Mouse (Mus musculus) urinary bladder, postnatal 4 days (tissue): ENCODE results near the gene Kcnmb3.

Experiments
- DNase-seq, 2 experiments: peaks; one replicate each; pipeline ENCODE4 v3.0.0; 2021 to 2022; ENCODE audit warnings: low spot score in 2 of 2

Gene Kcnmb3

DNA sequence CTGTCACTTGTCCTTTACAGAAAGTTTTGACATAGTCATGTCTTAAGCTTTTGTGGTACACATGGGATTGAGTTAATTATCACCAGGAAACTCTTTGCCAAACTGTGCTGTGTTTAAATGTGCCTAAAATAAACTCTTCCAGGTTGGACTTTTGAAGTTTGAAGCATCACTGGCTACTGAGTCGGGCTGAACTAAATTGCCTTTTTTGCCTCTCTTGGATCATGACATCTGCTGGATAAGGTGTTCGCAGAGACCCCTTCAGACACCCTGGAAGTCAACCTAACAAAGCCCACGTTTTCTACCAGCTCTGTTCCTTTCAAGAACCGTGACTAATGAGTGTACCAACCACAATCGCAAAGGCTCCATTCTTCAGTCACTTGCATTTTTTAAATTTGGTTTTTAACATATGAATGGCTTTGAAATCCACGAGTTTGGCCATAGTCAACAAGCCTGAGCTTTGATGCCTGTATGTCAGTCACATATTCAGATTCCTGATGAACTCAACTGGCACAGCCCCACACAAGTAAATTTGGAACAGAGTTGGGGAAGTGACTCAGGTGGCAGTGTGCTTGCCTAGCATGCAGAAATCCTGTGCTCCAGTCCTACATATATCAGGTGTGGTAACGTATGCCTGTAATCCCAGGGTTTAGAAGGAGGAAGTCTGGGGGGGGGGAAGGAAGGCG, 3.2 kb upstream of the Kcnmb3 start:
- no peak for DNase-seq

- DNase-seq = no peak
Measured at GRCm38 (mm10) chr3:32494387-32495087, 2.5 kb upstream of the Kcnmb3 start.

DNA sequence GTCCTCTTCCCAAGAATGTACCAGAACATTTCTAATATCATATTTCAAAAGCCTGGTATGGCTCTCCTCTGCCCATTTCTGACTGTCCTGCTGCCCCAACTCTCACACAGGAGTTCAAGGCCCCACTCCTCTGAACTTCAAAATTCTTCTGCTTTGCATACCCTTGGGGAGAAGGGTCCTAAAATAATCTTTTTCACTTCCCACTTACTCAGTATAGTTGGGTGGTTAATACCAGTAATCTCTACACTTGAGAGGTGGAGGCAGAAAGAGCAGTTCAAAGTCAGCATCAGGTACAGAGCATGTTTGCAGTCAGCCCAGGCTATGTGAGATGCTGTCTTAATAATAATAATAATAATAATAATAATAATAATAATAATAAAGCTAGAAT, 1.1 kb downstream of the Kcnmb3 start:
- DNase-seq = no peak

GRCm38 (mm10) chr3:32490076-32490927, 1.7 kb downstream of the Kcnmb3 start:
- DNase-seq = no peak

- DNase-seq = no peak
Measured at GRCm38 (mm10) chr3:32488172-32488571, 3.9 kb downstream of the Kcnmb3 start.

DNA sequence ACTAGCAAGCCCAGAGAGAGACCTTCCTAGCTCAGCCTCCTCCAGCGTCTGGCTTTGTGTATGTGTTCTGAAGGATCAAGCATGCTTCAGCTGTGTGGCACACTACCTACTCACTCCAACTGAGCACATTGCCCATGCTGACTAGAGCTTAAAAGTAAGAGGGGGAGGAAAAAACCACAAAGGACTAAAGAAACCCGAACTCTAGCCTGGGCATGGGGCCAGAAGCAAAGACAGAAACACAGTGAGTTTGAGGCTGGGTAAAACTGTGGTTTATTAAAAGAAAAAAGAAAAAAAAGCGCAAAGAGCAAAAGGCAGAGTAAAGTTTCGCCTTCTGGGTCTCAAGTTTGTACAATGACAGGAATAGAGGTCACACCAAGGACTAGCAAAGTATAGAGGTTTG, 5.5 kb downstream of the Kcnmb3 start:
- DNase-seq = no peak

GRCm38 (mm10) chr3:32483035-32483434, 9.0 kb downstream of the Kcnmb3 start:
- no peak for DNase-seq

DNA sequence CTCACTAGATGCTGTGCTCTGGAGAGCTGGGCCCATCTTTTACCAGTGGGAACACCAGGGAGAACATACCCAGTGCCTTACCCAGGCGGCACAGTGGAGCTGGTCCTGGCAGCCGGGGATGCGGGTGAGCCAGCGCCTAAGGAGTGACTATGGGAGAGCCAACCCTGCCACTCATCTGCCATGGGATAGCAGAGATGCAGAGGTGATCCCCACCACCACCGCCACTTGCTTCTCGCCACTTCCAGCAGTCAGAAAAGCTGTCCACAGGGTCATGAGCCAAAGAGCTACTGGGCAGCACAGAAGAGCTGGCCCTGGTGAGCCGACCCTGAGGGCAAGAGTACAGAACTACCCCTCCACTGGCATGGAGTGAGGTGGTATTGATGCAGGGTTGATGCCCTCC, 12.1 kb downstream of the Kcnmb3 start:
- DNase-seq = no peak

DNA sequence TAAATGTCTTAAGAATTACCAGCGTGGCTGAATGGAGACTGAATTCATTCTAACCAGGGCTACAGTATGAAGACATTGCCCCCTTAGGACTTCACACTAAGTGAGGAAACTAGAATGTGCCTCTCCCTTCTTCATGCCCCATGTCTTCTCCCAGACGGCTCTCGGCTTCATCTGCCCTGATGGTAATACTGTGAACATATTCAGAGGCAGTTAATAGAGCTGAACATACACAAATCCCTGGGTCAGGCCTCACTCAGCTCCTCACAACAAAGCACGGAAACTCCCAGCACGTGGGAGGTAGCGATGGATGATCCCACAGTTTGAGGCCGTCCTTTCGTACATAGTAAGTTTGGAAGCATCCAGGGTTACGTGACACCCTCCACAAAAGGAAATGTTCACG, 18.8 kb downstream of the Kcnmb3 start:
- DNase-seq = peak in 1 of 2 experiments; percentile 26

- DNase-seq = peak in 1 of 2 experiments; percentile 53
Measured at GRCm38 (mm10) chr3:32472191-32472900, 19.7 kb downstream of the Kcnmb3 start.

GRCm38 (mm10) chr3:32471098-32471497, 20.9 kb downstream of the Kcnmb3 start:
- DNase-seq = no peak

GRCm38 (mm10) chr3:32470449-32470848, 21.6 kb downstream of the Kcnmb3 start:
- no peak for DNase-seq

- no peak for DNase-seq
Measured at GRCm38 (mm10) chr3:32468411-32468810, 23.6 kb downstream of the Kcnmb3 start.

- DNase-seq = no peak
Measured at GRCm38 (mm10) chr3:32467321-32467720, 24.7 kb downstream of the Kcnmb3 start.

GRCm38 (mm10) chr3:32459777-32460176, 32.3 kb downstream of the Kcnmb3 start:
- peak in 1 of 2 experiments; percentile 62 for DNase-seq

GRCm38 (mm10) chr3:32454329-32455021, 37.6 kb downstream of the Kcnmb3 start:
- no peak for DNase-seq

DNA sequence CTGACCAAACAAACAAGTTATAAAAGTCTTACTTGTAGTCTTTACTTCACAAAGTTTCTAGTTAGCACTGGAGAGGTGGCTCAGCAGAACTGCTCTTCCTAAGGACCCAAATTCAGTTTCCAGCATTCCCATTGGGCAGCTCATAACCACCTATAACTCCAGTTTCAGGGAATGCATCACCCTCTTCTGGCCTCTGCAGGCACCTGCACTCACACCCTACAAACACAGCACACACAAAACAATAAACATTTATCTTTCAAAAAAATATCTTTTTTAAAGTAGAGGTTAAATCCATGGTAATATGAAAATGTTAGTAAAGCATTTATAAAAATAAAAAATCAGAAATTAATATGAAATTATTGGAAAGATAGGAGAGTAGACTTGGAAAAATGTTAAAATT, 50.3 kb downstream of the Kcnmb3 start:
- no peak for DNase-seq

- DNase-seq = no peak
Measured at GRCm38 (mm10) chr3:32438716-32439115, 53.3 kb downstream of the Kcnmb3 start.

DNA sequence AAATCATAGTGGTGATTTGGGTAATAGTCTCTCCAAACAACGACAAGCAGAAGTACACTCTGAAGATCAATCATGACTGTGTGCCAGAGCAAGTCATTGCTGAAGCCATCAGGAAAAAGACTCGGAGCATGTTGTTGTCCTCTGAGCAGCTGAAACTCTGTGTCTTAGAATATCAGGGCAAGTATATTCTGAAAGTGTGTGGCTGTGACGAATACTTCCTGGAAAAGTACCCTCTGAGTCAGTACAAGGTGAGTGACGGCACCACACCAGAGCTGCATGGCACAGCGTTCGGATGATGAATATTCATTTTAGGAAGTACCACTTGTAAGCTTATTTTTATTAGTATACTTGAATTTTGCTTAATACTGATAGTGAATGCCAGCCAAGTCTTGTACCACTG, 54.2 kb downstream of the Kcnmb3 start:
- no peak for DNase-seq

DNA sequence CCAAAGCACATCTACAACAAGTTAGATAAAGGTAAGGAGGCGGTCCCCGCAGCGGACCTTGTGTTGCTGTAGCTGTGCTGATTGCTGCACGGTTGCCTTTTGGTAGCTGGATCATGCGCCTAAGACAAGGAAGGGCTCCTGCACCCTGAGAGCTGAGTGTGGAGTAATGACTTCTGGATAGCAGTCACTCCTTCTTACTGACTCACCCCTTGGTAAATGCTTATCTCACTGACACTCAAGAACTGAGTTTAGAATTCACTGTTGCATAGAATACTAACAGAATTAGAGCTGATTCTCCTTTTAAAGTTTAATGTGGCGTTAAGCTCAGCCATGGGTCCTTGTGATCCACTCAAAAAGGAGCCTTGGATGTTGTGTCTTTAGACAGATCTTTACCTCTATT, 54.7 kb downstream of the Kcnmb3 start:
- DNase-seq = no peak

DNA sequence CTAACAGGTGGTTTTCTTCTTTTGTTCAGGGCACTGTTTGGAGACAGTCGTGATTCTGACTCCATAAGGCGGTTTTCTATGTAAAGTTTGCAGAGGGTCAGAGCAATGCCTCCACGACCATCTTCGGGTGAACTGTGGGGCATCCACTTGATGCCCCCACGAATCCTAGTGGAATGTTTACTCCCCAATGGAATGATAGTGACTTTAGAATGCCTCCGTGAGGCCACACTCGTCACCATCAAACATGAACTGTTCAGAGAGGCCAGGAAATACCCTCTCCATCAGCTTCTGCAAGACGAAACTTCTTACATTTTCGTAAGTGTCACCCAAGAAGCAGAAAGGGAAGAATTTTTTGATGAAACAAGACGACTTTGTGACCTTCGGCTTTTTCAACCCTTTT, 55.9 kb downstream of the Kcnmb3 start:
- DNase-seq = no peak
